Mouse (Mus musculus): ENCODE measurements around the gene Eral1. TPM values are rescaled to one million over a fixed set of nuclear protein-coding genes. Genes with fewer than 3 reads are reported as not detected.

The Eral1 gene
- polyA plus RNA-seq, 1 experiment from 2014 or later = 33.3 TPM

DNA sequence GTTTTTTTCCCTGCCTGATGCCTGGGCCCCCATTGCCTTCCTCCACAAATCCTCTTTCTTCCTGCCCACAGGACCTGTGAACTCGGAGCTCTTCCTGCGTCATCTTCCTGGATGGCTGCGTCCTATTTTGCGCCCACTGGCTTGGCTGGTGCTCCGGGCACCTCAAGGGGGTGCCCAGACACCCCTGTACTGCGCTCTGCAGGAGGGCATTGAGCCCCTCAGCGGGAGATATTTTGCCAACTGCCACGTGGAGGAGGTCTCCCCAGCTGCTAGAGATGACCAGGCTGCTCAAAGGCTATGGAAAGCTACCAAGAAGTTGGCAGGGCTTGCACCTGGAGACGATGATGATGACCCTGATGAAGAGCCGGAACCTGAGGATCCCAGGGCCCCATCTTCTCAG lies 43.4 kb downstream of the Eral1 start:
- no peak overlapping the region for H3K9ac ChIP-seq (ENCODE audit: low read depth, low read length)
- H3K9me3 ChIP-seq (replicated peaks; ENCODE audit: control insufficient read depth, low read length, poor library complexity, severe bottlenecking) = no peaks in the 10 kb centered on the region
- no peaks in the 10 kb centered on the region for H3K27me3 ChIP-seq (ENCODE audit: control insufficient read depth, insufficient read depth, low read depth, low read length)
- WGBS = 86% methylated on average over 10 of the region's 10 CpGs
- H3K36me3 ChIP-seq (ENCODE audit: control insufficient read depth, insufficient read depth, low read length) = peaks cover 4% of the 10 kb centered on the region
- H3K4me1 ChIP-seq (ENCODE audit: control insufficient read depth, insufficient read depth, low read length) = peaks cover 29% of the 10 kb centered on the region
- no peak overlapping the region for H3K27ac ChIP-seq (ENCODE audit: low read length)
- H3K4me3 ChIP-seq (ENCODE audit: low read depth, low read length) = no peak overlapping the region
- no peak for ATAC-seq
- no peak overlapping the region for H3K4me2 ChIP-seq (ENCODE audit: low read length)

GRCm38 (mm10) chr11:78033931-78034617 lies 46.1 kb downstream of the Eral1 start:
- H3K27me3 ChIP-seq (ENCODE audit: control insufficient read depth, insufficient read depth, low read depth, low read length) = no peaks in the 10 kb centered on the region
- 94% methylated on average over 23 of the region's 23 CpGs for WGBS
- H3K4me3 ChIP-seq (ENCODE audit: low read depth, low read length) = no peak overlapping the region
- H3K9ac ChIP-seq (ENCODE audit: low read depth, low read length) = peak overlapping the region; percentile 35
- no peaks in the 10 kb centered on the region for H3K9me3 ChIP-seq (replicated peaks; ENCODE audit: control insufficient read depth, low read length, poor library complexity, severe bottlenecking)
- no peak overlapping the region for H3K27ac ChIP-seq (ENCODE audit: low read length)
- H3K4me1 ChIP-seq (ENCODE audit: control insufficient read depth, insufficient read depth, low read length) = peaks cover 34% of the 10 kb centered on the region
- 0 out of 2 replicates have a peak overlapping the region, but pooled peaks have one; percentile 9 for H3K4me2 ChIP-seq (ENCODE audit: low read length)
- H3K36me3 ChIP-seq (ENCODE audit: control insufficient read depth, insufficient read depth, low read length) = peaks cover 10% of the 10 kb centered on the region
- no peak for ATAC-seq

GRCm38 (mm10) chr11:78032809-78033195 lies 47.4 kb downstream of the Eral1 start:
- WGBS = 2% methylated on average over 5 of the region's 5 CpGs

GRCm38 (mm10) chr11:78031947-78032808 lies 48.0 kb downstream of the Eral1 start, which contains the start of gene Dhrs13:
TSS of gene Dhrs13 (plus strand) at chr11:78032280.
- peak within 1 kb of the TSS; percentile 93 for H3K9ac ChIP-seq (ENCODE audit: low read depth, low read length)
- peak within 1 kb of the TSS; percentile 74 for H3K4me2 ChIP-seq (ENCODE audit: low read length)
- H3K27me3 ChIP-seq (ENCODE audit: control insufficient read depth, insufficient read depth, low read depth, low read length) = no peaks in the 10 kb centered on the region
- H3K9me3 ChIP-seq (replicated peaks; ENCODE audit: control insufficient read depth, low read length, poor library complexity, severe bottlenecking) = no peaks in the 10 kb centered on the region
- ATAC-seq = peak; percentile 90
- H3K36me3 ChIP-seq (ENCODE audit: control insufficient read depth, insufficient read depth, low read length) = peaks cover 25% of the 10 kb centered on the region
- peak within 1 kb of the TSS; percentile 96 for H3K27ac ChIP-seq (ENCODE audit: low read length)
- H3K4me1 ChIP-seq (ENCODE audit: control insufficient read depth, insufficient read depth, low read length) = peaks cover 22% of the 10 kb centered on the region
- peak within 1 kb of the TSS; percentile 61 for H3K4me3 ChIP-seq (ENCODE audit: low read depth, low read length)
- under 1% methylated on average over 90 of the region's 96 CpGs for WGBS

More at GRCm38 (mm10) chr11:78032809-78033195, 47.4 kb downstream of the Eral1 start:
- peak overlapping the region; percentile 93 for H3K9ac ChIP-seq (ENCODE audit: low read depth, low read length)
- no peak for ATAC-seq
- peaks cover 19% of the 10 kb centered on the region for H3K36me3 ChIP-seq (ENCODE audit: control insufficient read depth, insufficient read depth, low read length)
- peak overlapping the region; percentile 74 for H3K4me2 ChIP-seq (ENCODE audit: low read length)
- peak overlapping the region; percentile 61 for H3K4me3 ChIP-seq (ENCODE audit: low read depth, low read length)
- peak overlapping the region; percentile 96 for H3K27ac ChIP-seq (ENCODE audit: low read length)
- H3K27me3 ChIP-seq (ENCODE audit: control insufficient read depth, insufficient read depth, low read depth, low read length) = no peaks in the 10 kb centered on the region
- H3K4me1 ChIP-seq (ENCODE audit: control insufficient read depth, insufficient read depth, low read length) = peaks cover 26% of the 10 kb centered on the region
- no peaks in the 10 kb centered on the region for H3K9me3 ChIP-seq (replicated peaks; ENCODE audit: control insufficient read depth, low read length, poor library complexity, severe bottlenecking)

DNA sequence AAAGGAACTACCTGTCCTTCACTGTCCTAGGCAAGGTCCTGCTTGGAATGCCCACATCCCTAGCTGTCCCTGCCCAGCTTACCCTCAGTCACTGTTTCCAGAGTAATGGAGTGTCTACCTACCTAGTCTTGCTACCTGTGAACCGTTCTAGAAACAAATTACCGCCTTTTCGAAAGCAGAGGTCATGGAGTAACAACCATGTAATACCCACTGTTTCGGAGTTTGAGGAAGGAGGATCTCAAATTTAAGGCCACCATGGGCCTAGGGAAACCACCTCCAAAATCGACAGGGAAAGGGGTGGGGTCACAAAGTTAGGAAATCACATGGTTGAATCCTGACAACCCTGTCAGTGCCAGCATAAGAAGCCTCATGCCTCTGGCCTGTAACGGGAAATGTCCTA lies 48.8 kb downstream of the Eral1 start:
- Histone ChIP-seq H3K27ac (ENCODE audit: low read length) (peak overlapping the region; percentile 96; the same call in 1 of the 2 replicates), H3K4me3 (ENCODE audit: low read depth, low read length) (peak overlapping the region; percentile 61), H3K36me3 (ENCODE audit: control insufficient read depth, insufficient read depth, low read length) (peaks cover 33% of the 10 kb centered on the region), H3K4me2 (ENCODE audit: low read length) (peak overlapping the region; percentile 74), H3K9ac (ENCODE audit: low read depth, low read length) (no peak overlapping the region), H3K9me3 (replicated peaks; ENCODE audit: control insufficient read depth, low read length, poor library complexity, severe bottlenecking) (no peaks in the 10 kb centered on the region), H3K4me1 (ENCODE audit: control insufficient read depth, insufficient read depth, low read length) (peaks cover 21% of the 10 kb centered on the region), H3K27me3 (ENCODE audit: control insufficient read depth, insufficient read depth, low read depth, low read length) (no peaks in the 10 kb centered on the region)
- WGBS = 47% methylated on average over 6 of the region's 6 CpGs
- no peak for ATAC-seq

DNA sequence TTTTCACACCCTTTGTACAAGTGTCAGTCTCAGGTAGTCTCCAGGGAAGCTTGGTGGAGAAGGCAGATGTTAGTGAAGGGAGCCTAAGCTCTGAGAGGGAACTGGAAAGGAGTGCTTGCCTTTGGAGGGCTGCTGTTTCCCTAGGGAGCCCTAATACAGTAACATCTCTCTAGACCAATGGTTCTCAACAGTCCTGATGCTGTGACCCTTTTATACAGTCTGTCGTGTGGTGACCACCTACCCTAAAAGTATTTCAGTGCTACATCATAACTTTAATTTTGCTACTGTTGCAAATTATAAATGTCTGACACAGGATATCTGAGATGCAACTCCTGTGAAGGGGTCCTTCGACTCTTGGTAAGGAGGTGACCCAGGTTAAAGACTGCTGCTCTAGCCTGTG lies 49.6 kb downstream of the Eral1 start:
- Histone ChIP-seq H3K4me1 (ENCODE audit: control insufficient read depth, insufficient read depth, low read length) (peaks cover 21% of the 10 kb centered on the region), H3K27ac (ENCODE audit: low read length) (no peak overlapping the region), H3K9ac (ENCODE audit: low read depth, low read length) (no peak overlapping the region), H3K4me3 (ENCODE audit: low read depth, low read length) (no peak overlapping the region), H3K27me3 (ENCODE audit: control insufficient read depth, insufficient read depth, low read depth, low read length) (no peaks in the 10 kb centered on the region), H3K36me3 (ENCODE audit: control insufficient read depth, insufficient read depth, low read length) (peaks cover 33% of the 10 kb centered on the region), H3K9me3 (replicated peaks; ENCODE audit: control insufficient read depth, low read length, poor library complexity, severe bottlenecking) (no peaks in the 10 kb centered on the region), H3K4me2 (ENCODE audit: low read length) (no peak overlapping the region)
- ATAC-seq = no peak
- 79% methylated on average over 2 of the region's 2 CpGs for WGBS

DNA sequence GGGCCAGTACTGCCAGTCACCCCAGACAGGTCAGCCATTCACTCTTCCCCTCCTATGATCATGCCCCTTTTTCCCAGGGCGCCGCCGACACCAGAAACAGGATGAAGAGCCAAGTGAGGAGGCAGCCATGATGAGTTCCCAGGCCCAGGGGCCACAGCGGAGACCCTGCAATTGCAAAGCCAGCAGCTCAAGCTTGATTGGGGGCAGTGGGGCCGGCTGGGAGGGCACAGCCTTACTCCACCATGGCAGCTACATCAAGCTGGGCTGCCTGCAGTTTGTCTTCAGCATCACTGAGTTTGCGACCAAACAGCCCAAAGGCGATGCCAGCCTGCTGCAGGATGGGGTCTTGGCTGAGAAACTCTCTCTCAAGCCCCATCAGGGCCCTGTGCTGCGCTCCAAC lies 50.9 kb downstream of the Eral1 start:
- H3K27me3 ChIP-seq (ENCODE audit: control insufficient read depth, insufficient read depth, low read depth, low read length) = no peaks in the 10 kb centered on the region
- no peaks in the 10 kb centered on the region for H3K9me3 ChIP-seq (replicated peaks; ENCODE audit: control insufficient read depth, low read length, poor library complexity, severe bottlenecking)
- no peak overlapping the region for H3K4me3 ChIP-seq (ENCODE audit: low read depth, low read length)
- H3K4me2 ChIP-seq (ENCODE audit: low read length) = no peak overlapping the region
- peaks cover 40% of the 10 kb centered on the region for H3K36me3 ChIP-seq (ENCODE audit: control insufficient read depth, insufficient read depth, low read length)
- WGBS = 94% methylated on average over 8 of the region's 8 CpGs
- no peak overlapping the region for H3K27ac ChIP-seq (ENCODE audit: low read length)
- no peak for ATAC-seq
- H3K4me1 ChIP-seq (ENCODE audit: control insufficient read depth, insufficient read depth, low read length) = peaks cover 18% of the 10 kb centered on the region
- H3K9ac ChIP-seq (ENCODE audit: low read depth, low read length) = no peak overlapping the region

DNA sequence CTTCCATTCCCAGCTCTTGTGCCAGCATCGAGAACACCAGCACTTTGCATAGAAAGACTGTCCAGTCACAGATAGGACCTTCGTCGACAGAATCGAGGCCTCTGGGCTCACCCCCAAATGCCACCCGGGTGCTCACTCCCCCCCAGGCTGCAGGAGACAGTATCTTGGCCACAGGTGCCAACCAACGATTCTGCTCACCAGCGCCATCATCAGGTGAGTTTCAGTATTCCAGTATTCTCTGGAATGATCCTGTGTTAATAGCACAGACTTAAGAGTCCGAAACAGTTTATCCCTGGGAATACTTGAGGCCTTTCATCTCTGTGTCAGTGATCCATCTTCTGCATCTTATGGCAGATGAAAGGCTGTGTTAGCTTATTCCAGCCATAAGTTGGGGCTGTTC lies 56.6 kb downstream of the Eral1 start:
- Histone ChIP-seq H3K27me3 (ENCODE audit: control insufficient read depth, insufficient read depth, low read depth, low read length) (no peaks in the 10 kb centered on the region), H3K27ac (ENCODE audit: low read length) (no peak overlapping the region), H3K4me3 (ENCODE audit: low read depth, low read length) (no peak overlapping the region), H3K4me2 (ENCODE audit: low read length) (no peak overlapping the region), H3K9ac (ENCODE audit: low read depth, low read length) (no peak overlapping the region), H3K36me3 (ENCODE audit: control insufficient read depth, insufficient read depth, low read length) (peaks cover 52% of the 10 kb centered on the region), H3K9me3 (replicated peaks; ENCODE audit: control insufficient read depth, low read length, poor library complexity, severe bottlenecking) (no peaks in the 10 kb centered on the region), H3K4me1 (ENCODE audit: control insufficient read depth, insufficient read depth, low read length) (no peaks in the 10 kb centered on the region)
- WGBS = 84% methylated on average over 8 of the region's 8 CpGs
- no peak for ATAC-seq

Measured in midbrain, embryonic 16.5 days (tissue).